Mouse (Mus musculus): ENCODE measurements at regions not wholly inside any gene's neighbourhood (a gene's known extent, or its start where the extent isn't known, plus 50 kb on each side); places are given as distances from the start of the nearest gene placed in this dataset.

DNA sequence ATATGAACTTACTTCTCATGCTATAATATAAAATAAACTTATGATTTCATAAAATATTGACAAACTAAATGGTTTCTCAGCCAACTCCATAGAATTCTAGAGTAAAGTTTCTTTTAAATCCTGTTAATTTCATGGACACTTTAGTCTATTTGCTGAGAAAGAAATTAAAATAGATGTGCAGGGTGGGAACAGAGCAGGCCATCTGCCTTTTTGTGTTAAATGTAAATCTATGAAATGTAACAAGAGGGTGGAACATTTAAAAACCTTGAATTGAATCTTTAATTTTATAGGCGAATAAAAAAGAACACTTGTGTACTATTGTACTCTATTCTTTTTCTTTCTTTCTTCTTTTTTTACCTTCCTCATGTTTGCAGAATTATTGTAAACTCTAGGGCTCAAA, 1050.7 kb downstream of the Tbl1xr1 start:
- no peak for DNase-seq

- no peak for DNase-seq
Observed at GRCm38 (mm10) chr3:23135551-23135950, 1059.1 kb downstream of the Tbl1xr1 start.

DNA sequence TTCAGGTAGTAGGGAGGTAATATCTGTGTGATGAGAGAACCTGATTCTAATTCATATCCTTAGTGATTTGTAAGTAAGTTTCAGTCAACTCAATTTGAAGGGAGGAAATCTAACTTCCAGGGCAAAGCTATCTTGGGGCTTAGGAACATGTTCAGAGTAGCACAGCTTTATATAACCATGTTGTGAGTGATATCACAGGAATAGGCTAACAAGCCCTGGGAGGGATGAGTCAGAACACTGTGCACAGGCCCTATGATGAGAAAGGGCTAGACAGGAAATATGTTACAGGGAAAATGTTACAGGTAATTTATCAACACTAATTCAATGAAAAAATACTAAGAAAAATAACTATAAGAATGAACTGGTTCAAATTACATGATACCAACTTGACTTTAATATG, 1062.5 kb downstream of the Tbl1xr1 start:
- DNase-seq, result no peak

DNA sequence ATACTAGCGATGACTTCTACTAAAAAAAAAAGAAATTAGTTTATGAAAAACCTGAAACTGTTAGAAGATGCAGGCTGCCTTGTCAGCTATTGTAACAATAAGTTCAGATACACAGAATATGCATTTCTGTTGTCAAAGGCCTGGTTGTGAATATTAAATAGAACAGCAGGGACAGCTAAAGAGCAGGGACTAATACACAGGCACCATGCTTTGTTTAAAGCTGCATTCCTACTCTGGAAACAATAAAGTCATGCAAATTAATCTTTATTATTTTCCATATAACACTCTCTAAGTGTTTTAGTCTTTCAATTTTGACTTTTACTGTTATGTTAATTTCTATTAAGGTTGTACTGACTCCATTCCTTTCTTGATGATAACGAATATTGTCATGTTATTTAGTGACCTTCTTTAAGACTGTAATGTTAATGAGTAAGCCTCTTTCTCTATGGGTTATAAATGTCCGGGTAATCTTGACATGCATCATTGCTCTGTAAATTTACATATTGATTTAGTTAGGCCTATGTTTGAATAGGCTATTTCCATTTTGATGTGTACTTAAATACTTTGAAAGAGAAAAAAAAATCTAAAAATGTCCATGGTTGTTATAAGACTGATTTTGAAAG, 1088.5 kb downstream of the Tbl1xr1 start:
- DNase-seq, result no peak

DNA sequence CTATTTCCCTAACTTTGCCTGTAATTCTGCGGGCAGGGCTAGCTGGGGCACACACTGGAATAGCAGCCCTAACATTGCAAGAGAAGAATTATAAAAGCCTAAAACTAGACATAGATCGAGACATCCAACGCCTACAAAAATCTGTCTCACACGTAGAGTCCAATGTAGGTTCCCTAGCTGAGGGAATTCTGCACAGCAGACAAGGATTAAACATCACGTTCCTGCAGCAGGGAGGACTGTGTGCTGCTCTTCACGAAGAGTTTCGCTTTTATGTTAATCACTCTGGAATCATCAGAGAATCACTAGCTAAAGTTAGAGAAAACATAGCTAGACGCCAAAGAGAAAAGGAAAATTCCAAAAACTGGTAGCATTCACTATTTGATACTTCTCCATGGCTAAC, 1106.9 kb downstream of the Tbl1xr1 start:
- DNase-seq, result no peak

- DNase-seq, result no peak
Observed at GRCm38 (mm10) chr3:23188479-23188878, 1112.0 kb downstream of the Tbl1xr1 start.

DNA sequence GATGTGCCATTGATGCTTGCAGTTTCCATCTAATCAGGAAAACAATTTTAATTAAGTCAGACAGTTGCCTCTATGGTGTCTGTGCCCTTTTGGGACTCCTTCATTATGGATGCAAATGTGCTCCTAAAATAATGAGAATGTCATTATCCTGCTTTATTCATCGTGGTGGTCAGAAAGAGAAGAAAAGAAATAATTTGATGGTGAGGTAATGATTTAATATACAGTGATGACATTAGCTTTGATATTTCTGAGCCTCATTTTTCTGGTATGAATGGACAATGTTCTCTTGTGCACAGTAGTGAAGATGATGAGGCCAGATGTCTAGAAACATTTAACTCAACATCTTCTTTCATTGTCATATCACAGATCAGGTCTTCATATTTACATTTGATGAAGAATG, 1123.6 kb downstream of the Tbl1xr1 start:
- no peak for DNase-seq

DNA sequence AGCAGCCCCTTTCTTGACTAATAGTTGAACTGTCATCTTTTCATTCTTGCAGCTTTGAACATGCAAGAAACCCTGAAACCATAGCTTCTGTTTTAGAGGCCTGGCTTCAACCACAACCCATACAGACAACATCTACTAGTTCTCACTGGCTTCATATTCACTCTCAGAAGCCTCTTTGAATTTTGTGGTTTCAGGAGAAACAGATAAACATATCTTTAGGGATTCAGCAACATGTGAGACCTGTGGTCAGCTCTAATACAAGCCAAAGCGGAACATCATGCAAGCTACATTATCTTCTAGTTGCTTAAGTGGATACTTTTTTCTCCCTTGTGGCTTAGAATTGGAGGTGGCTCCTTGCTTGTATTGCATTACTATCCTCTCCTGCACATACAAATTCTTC, 1138.0 kb downstream of the Tbl1xr1 start:
- no peak for DNase-seq

GRCm38 (mm10) chr3:23216754-23217153, 1140.3 kb downstream of the Tbl1xr1 start:
- DNase-seq, result no peak

GRCm38 (mm10) chr3:23248291-23248690, 1171.8 kb downstream of the Tbl1xr1 start:
- no peak for DNase-seq

DNA sequence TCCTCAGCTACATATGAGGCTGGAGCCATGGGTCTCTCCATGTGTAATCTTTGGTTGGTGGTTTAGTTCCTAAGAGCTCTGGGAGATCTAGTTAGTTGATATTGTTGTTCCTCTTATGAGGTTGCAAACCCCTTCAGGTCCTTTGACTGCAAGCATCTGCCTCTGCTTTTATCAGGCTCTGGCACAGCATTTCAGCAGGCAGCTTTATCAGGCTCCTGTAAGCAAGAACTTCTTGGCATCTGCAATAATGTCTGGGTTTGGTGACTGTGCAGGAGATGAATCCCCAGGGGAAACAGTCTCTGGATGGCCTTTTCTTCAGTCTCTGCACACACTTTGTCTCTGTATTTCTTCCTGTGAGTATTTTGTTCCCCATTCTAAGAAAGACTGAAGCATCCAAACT, 1175.7 kb downstream of the Tbl1xr1 start:
- DNase-seq, result no peak

GRCm38 (mm10) chr3:23298818-23299217, 1222.4 kb downstream of the Tbl1xr1 start:
- DNase-seq, result no peak

GRCm38 (mm10) chr3:23334216-23334615, 1257.8 kb downstream of the Tbl1xr1 start:
- no peak for DNase-seq

DNA sequence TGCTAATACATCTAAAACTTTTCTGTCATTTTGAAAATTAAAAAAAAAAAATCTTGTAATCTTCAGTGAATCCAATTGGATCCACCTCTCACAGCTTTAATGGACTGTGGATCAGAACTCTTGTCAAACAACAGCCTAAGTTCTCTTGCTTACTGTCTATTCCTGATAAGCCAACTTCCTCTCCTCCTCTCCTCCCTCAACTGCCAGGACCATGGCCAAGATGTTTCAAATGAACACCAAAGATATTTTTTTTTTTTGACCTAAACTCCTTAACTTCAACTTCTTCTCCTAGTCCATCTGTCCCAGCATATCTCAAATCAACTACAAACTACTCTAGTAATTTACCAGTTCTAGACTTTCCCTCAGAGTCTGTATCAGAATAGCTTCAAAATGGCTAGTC, 1258.5 kb downstream of the Tbl1xr1 start:
- DNase-seq, result no peak

DNA sequence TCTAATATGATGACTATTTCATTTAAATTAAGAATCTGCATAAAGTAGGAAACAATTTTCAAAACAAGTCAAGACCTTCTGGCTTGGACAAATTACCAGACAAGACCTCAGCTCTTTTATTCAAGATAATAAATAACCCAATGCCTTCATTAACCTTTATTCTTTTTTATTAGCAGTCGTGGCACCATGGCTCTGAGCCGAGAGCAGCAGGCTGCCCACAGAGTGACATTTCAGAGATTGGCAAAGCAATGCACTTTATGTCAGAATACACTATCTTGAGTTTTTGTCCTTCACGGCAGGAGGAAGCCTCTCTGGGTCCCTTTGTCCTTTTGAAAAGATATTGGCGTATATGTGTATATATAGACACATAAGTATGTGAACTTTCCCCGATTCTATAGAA, 1297.9 kb downstream of the Tbl1xr1 start:
- DNase-seq, result no peak

GRCm38 (mm10) chr3:23404877-23405276, 1328.4 kb downstream of the Tbl1xr1 start:
- no peak for DNase-seq

- peak; percentile 66 for DNase-seq
Observed at GRCm38 (mm10) chr3:23409431-23409830, 1333.0 kb downstream of the Tbl1xr1 start.

GRCm38 (mm10) chr3:23426956-23427355, 1350.5 kb downstream of the Tbl1xr1 start:
- no peak for DNase-seq

DNA sequence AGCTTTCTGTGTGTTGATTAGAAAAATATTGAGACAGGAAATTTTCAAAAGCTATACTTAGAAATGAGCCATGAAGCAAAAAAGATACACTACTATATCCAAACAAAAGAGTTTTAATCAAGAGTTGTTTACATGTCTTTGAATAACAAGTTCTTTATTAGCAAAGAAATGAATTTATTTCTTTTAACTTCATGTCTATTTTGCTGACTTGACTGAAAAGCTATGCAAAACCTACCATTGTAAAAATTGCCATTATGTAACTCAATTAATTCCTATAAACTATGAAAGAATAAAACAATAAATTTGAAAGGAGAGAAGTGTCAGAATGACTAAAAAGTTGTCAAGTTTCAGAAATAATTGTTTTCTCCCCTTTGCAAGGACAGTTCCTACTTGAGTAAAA, 1358.6 kb downstream of the Tbl1xr1 start:
- no peak for DNase-seq

DNA sequence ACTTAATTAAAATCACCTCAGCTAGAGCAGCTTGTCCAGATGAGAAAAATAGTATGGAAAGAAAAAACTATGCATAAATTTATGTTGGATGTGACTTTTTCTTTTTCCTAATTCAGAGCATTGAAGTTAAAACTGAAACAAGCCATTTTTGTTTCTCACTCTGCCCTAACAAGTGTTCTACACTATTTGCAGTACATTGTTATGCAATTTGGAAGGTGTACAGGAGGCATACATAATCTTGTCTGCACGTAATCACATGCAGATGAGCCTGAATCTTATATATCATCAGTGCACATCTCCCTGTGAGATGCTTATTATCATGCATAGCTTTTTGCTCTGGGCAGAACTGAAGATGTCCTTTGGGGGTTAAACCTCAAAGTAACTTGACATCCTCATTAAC, 1381.3 kb downstream of the Tbl1xr1 start:
- no peak for DNase-seq

DNA sequence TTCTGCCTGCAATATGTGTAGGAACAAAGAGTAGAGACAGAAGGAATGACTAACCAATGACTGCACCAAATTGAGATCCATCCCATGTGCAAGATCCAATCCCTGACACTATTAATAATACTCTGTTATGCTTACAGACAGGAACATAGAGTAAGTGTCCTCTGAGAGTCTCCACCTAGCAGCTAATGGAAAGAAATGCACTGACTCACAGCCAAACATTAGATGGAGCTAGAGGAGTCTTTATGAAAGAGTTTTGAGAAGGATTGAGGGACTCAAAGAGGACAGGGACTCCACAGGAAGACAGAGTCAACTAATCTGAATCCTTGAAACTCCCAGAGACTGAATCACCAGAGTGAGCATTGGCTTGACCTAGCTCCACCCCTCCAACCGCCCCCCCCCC, 1423.4 kb downstream of the Tbl1xr1 start:
- DNase-seq, result no peak

DNA sequence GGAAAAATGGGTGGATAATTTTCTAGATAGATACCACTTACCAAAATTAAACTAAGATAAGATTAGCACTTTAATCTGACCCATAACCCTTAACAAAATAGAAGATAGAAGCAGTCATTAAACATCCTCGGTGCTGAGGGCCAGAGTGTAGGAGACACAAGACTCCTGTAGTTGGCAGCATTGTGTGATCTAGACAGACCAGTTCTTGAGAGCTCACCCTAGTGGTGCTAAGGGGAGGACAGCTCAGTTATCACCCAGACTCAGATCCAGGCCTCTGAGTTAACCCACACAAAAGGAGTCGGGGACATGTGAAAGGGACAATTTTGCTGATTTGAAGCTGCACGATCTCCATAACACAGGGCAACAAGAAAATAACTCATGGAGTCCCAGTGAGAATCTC, 1471.1 kb downstream of the Tbl1xr1 start:
- no peak for DNase-seq

- no peak for DNase-seq
Observed at GRCm38 (mm10) chr3:23564340-23564739, 1487.9 kb downstream of the Tbl1xr1 start.

- no peak for DNase-seq
Observed at GRCm38 (mm10) chr3:23568806-23569205, 1492.4 kb downstream of the Tbl1xr1 start.

DNA sequence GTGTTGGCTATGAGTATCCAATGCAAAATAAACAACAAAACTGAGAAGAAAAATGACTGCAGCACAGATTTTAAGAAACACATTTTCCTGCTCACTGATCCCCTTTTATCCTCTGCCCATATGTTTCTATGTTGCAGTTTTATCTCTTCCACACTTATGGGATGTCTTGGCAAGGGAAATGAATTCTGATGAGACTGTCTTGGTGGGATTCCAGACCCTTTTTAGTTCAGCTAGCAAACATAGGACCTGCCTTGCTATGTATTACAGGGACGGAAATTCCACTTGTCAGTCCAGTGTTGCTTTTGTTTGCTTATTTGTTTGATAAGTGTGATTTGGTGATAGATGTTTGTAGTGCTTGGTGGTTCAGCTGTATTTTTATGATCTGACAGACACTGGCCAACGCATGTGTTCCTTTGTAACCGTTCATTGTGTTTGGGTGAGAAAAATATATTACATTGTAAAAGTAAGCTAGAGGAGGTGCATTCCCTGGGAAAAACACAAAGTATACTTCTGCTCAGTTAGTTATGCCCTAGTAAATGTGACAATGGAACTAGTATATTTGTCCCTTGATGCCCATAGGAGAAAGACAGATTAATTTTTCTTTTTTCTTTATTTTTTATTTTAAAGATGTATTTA, 1516.2 kb downstream of the Tbl1xr1 start:
- no peak for DNase-seq

Measured in embryo, embryonic 11 days (tissue).